Mouse (Mus musculus): ENCODE measurements around the gene Tlr13.
A peak's percentile ranks its signal among the peaks of the same experiment; 100 is the strongest.
"Not testable (repeated sequence)": the region's sequence is repeated elsewhere in the genome, so short reads cannot be mapped to it uniquely, and the experiment has no call there.

The Tlr13 gene

GRCm38 (mm10) chrX:106186713-106187649 lies 44.0 kb downstream of the Tlr13 start, which contains the start of gene Pgk1:
Gene Pgk1 (plus strand): TSS chrX:106187100.
- DNase-seq (ENCODE audit: low spot score): peak; percentile 54

- DNase-seq (ENCODE audit: low spot score): no peak
Measured at GRCm38 (mm10) chrX:106187737-106188136, 44.7 kb downstream of the Tlr13 start.

GRCm38 (mm10) chrX:106189356-106189755 lies 46.4 kb downstream of the Tlr13 start:
- DNase-seq (ENCODE audit: low spot score): no peak

GRCm38 (mm10) chrX:106190091-106190490 lies 47.1 kb downstream of the Tlr13 start:
- DNase-seq (ENCODE audit: low spot score): no peak

- not testable (repeated sequence) for DNase-seq (ENCODE audit: low spot score)
Measured at GRCm38 (mm10) chrX:106194361-106194760, 51.4 kb downstream of the Tlr13 start.

- no peak for DNase-seq (ENCODE audit: low spot score)
Measured at GRCm38 (mm10) chrX:106197308-106197707, 54.3 kb downstream of the Tlr13 start.

DNA sequence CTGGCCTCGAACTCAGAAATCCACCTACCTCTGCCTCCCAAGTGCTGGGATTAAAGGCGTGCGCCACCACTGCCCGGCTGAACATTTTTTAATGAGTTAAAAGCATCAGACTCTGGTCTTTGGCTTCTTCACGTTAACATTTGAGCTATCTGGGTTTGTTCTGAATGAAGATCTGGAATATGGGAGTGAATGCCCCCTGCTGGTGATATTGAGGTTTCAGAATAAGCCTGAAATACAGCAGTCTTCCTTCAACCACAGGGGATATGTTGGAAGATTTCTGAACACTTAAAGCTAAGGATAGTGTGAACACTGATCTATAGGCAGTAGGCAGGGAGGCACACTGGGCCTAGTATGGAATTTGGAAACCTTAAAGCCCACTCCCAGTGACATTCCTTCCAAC lies 55.9 kb downstream of the Tlr13 start:
- no peak for DNase-seq (ENCODE audit: low spot score)

- DNase-seq (ENCODE audit: low spot score): no peak
Measured at GRCm38 (mm10) chrX:106209100-106209499, 66.1 kb downstream of the Tlr13 start.

Measured in urinary bladder, postnatal 10 days (tissue).